Mouse (Mus musculus): Measurements from ENCODE around the gene Nxn.

DNA sequence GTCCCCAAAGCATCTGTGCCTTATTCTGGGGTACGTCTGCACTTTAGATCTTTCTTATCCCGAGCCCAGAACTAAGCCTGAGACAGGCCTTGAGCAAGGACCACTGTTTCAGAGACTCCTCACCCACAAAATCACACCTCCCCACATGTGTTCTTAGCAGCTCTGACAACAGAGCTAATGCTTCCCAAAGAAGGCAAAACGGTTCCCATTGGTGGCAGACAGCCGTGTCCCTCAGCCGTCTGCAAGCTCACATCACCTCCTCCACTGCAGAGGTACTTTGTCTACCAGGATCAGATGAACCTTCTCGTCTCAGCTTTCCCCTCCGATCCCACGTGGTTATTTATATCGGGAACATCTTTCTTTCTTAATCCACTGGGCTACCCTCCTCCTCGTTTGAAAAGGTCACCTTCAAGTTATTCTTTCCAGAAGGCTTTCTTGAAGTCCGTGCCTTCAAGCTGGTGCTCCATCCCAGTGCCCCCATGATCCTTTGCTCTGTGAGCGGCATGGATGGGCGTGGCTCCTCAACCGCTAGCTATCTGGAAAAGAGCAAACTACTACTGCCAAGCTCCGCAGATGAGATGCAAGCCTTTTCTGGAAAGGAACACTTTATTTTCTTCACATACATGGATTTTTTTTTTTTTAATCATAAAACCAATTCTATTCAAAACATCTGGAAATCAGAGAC is 17.6 kb downstream of the Nxn start:
- TF ChIP-seq CTCF (IDR thresholded peaks at IDR 0.05; ENCODE audit: low read depth, low read length) (no peak), GATA1 (IDR thresholded peaks at IDR 0.05; ENCODE audit: borderline replicate concordance, low read length) (no peak), TAL1 (conservative IDR thresholded peaks at IDR 0.05; ENCODE audit: low read depth, low read length) (no peak)
